Mouse (Mus musculus) kidney, adult 9 months (tissue): ENCODE results near the gene Lgals2.
"Not testable (repeated sequence)": the region's sequence is repeated elsewhere in the genome, so short reads cannot be mapped to it uniquely, and the experiment has no call there.

Experiments
- DNase-seq: peaks from one replicate; pipeline ENCODE4 v3.0.0; 2022

Lgals2 gene

DNA sequence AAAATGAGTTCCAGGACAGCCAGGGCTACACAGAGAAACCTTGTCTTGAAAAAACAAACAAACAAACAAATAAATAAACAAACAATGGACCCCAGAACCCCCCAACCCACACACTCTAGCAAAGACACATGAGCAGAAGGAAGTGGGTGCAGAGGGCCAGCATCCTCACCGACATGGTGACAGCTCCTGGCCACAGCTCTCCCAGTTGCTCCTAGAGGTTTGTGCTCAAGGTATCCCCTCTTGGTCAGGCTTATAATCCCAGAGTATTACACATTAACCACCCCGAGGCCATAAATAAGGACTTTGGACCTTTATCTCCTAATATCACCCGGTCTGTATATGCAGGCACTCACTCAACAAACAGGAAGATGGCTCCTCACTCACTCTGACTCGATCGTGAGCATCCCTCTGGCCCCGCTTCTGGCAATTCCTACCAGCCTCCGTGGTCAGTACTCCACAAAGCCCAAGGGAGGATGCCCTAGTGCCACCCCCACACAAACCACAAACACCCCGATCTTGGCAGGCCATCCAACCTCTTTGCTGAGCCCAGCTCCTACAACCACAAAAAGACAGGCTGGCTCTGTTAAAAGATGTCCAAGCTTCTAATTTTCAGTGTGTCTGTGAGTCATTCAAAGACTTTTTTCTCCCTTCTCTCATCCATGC, at the start of gene Lgals2:
TSS of gene Lgals2 (minus strand) at position 227 of the 663 bp plus-strand sequence.
- no peak for DNase-seq

DNA sequence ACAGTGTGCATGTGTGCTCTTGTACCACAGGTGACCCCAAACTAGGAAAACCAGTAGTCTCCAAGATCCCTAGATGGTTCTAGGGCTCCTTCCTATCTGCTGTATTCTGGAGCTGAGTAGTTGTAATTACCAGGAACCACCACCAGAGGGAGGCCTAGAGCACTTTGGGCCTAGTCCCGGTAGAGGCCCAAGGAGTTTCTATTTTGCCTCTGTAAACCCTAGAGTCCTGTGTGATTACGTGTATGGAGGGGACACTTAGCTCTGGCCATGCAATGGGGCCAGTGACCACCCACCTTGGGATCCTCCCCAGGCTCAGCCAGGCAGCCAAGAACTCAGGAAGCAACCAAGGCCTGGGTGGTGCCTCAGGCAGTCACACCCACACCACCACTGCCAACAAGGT, 47.9 kb upstream of the Lgals2 start:
- DNase-seq: peak; percentile 88

DNA sequence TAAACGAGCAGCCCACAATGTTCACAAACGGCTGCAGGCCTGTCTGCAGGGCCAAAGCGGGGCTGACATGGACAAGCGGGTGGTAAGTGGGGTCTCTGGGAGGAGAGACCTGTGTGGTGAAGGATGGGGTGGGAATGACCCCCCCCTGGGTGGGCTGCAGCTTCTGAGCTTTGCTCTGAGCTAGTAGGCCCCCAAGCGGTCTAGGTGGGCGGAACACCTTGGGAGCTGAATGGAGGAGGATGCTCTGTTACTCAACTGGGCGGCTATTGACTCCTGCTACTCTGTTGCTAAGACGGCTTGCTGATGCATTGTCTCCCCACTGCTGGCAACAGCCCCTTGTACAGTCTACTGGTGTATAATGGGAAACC, 46.1 kb upstream of the Lgals2 start:
- DNase-seq: no peak

DNA sequence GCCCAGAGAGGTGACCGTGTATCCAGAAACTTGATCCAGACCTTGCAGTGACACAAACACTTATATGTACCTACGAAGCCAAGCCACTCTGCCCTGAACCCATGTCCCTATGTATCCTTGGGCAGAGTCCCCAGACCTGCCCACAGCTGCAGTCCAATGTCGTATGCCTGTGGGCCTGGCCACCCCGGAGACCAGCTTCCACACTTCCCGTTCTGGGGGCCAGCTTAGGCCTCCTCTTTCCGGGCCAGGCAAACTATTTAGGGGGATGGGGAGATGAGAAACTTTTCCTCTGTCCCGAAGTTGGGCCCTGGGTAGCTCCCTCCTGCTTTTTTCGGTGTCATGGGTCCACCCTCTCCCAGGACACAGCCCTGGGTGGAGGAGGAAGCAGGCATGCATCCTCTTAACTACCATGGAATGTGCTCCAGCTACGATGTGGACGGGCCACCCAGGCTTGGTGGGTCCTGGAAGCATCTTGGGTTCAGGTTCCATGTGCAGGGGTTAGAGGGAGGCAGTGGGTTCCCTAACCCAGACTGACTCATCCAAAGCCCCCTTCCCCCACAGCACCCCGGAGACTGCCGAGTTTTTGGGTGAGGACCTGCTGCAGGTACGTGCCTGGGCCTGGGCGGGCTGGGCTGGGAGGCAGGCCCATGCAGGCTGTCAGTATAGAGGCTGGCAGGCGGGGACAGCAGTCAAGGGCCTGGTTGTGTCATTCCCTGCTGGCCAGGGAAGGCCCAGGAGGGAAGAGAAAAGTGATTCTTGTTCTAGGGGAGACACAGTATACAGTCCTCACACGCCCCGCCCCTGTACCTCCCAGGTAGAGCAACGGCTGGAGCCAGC, 45.5 kb upstream of the Lgals2 start:
- DNase-seq: no peak

DNA sequence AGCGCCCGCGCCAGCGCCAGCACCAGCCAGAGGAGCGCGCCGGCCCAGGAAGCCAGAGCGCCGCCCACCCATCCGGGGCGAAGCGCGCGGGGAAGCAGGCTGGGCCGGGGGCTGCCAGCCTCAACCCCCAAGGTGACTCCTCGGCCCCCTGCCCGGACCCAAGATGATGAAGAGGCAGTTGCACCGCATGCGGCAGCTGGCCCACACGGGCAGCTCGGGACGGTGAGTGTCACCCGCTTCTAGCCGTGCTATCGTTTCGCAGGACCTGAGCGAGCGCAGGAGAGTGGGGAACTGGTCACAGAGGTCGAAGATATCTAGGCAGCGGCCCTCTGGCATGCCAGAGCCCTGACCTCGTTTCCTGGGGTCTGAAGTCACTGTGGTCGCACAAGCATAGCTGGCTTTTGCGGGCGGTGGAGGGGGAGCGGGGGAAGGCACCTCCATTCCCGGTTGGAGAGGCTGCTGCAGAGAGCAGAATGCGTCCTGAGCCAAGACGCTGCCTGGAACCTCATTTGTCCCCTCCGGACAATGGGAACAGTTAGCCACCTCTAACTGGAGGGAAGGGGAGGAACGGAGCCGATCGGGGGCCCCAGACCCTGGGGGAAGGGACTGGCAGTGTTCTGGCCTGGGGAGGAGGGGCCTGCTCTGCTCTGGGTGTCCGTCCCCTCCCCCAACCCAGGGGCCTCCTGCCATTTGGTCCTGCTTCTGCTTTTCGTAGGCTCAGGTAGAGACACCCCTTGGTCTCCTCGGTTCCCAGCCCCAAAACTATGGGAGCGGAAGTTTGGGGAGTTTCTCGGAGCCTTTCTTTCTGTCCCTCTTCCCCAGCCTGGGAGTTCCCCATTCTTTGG, 44.6 kb upstream of the Lgals2 start, which contains the start of gene Sh3bp1:
TSS of gene Sh3bp1 (plus strand) at position 29 of the 845 bp plus-strand sequence.
- peak; percentile 51 for DNase-seq

DNA sequence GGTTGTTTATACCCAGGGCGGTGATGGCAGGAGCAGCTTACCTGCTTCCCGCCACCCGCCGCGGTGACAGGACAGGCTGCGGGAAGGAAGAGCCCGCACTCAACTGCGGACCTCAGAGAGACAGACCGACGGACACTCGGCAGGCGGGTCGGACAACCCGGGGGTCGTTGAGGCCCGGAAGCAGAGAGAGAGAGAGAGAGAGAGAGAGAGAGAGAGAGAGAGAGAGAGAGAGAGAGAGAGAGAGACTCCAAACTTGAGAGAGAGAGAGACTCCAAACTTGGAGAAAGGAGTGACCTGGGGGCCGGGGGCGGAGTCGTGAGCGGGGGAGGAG, 44.0 kb upstream of the Lgals2 start, which contains the start of gene Gm49510:
TSS of gene Gm49510 (plus strand) at position 259 of the 331 bp plus-strand sequence.
- no peak for DNase-seq

DNA sequence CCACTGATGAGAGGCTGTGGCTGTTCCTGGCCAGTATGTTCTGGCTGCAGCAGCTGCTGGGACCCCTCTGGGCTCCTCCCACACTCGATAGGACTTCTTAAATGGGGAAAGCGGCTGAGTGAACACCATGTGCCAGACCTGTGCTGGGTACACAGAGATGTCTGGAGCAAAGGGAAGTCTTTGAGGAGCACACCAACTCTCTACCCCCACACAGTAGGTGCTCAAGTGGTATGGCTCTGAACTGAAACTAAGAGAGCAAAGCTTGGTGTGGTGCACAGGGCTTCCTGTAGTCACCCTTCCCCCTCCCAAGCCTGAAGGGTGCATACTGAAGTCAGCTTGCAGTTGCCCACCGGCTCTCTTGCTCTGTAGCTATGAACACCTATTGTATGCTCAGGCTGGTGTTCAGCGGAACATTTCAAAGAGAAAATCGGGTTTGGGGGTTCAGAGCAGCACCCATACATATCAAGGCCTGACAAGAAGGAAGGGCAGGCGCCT, 43.2 kb upstream of the Lgals2 start:
- no peak for DNase-seq

DNA sequence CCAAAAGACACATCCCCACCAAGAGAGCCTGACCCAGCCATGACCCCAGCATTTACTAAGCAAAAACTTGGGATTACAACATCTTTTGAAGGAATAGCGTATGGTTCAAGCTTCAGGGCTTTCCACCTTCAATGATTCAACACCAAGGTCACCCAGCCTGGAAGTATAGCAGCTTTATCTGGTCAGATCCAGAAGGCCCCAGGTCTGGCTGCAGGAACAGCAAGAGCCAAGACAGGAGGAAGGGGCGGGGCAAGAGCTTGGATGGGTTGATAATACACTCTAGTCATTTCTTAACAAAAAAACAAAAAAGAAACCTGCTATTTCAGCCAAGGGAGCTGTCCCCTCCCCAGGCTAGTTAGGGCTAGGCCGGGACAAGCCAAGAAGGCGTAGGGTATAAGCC, 42.2 kb upstream of the Lgals2 start:
- DNase-seq: peak; percentile 45

DNA sequence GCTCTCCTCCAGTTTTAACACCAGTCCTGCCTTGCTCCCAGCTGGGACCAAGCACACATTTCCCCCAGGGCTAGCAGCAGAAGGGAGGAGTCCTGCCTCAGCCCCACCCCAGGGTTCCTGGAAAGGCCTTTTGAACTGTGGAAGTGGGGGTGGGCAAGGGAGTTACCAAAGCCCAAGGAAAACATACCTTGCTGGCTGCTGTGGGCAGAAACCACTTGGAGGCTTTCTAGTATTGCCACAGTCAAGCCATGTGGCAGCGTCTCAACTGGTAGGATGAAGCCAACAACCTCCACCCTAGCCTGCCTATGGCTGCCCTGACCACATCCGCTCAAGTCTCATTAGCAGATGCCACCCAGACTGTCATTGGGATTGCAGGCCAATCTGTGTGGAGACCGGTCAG, 40.8 kb upstream of the Lgals2 start:
- no peak for DNase-seq

DNA sequence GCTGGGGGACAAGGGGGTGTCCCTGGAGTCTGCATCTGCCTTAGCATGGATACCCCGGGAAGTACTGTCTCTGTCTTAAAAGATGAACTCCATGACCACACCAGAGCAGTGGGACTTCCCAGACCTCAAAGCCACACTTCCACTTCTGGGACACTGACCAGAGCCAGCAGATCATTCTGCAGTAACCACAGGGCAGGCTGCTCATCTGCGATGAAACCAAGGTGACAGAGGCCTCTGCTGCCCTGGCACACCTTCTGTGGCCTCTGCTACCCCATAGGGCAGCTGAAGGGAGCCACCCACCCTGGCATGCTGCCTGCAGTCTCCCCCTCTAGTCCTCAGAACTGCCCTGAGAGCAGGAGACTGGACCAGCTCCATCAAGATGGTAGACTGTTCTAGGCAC, 40.4 kb upstream of the Lgals2 start:
- no peak for DNase-seq

DNA sequence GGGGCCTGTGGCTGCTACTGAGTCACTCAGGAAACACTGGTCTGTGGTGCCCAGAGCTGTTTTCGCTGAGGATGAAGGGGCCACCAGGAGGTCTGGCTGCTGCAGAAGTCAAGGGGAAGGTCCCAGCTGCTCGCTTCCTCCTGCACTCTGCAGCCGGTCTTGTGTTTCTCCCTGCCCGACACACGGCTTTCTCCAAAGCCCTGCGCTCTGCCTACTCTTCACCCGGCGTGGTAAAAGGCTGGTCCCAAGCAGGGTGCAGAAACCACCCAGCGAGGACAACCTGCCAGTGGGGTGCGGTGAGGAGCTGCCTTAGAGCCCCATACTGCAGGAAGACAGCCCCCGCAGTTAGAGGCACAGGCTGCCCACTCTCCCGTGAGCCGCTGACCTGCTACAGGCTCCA, 39.4 kb upstream of the Lgals2 start:
- DNase-seq: no peak

DNA sequence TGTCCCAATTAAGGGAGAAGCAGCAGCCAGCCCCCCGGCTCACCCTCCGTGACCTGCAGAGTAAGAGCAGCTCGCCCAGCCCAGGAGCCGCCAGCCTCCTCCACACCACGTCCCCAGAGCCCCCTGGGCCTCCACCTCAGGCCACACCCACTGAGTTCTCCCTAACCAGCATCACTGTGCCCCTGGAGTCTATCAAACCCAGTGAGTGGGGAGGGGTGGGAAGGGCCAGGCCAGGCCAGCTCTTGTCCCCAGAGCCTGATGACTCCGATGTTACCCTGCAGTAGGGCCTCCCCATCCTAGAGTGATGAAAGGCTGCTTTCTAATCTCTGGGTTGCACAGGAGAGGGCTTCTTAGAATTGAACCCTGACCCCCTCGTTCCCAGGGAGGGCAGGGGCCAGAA, 37.1 kb upstream of the Lgals2 start:
- DNase-seq: no peak

DNA sequence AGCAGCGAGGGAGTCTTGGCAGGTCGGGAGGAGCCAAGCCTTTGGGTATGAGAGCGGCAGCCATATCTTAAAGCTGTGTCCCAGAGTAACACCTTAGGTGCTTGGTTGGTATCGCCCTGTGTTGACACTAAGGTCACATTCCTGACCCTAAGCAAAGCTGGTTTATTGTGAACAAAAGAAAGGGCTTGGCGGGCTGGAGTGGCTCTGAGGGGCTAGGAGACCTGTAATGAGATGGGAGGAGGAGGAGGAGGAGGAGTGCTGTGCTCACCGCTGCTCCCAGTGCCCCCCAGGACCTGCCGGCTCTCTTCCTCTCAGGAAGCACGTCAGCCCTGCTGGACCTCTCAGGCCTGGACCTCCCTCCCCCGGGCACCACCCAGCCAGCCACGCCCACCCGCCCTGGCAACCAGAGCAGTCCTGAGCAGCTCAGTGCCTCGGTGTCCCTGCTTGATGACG, 34.1 kb upstream of the Lgals2 start:
- no peak for DNase-seq

DNA sequence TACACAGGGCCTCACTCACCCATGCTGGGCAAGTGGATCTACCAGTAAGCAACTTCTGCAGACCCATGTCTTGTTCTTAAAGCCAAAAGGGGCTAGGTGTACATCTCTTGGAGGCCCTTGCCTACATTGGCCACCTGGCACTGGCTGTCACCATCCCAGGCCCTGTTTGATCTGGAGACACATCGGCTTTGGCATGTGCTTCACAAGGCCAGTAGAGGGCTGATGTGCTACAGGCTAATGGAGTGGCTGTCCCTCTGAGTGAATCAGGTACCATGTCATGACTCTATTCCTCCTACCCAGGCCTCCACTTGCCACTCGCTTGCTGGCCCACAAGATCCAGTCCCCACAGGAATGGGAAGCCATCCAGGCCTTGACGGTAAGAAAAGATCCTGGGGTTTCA, 26.5 kb upstream of the Lgals2 start:
- no peak for DNase-seq

DNA sequence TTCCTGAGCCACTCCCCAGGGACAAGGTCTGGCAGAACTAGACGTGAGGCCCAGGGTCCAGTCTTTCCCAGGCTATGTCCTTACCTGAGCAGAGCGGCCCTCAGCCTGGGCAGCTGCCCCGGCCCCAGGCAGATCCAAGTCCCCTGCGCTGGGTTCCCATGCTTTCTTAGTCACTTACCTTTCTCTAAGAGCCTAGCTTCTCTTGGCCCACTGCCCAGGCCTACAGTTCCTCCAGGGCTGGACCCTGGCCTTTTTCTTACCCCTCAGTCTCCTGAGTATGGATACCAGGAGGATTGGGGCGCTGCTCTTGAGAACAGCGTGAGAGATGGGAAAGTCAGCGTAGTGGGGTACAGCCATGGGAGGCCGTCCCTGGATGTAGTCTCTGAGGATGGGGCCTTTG, 25.1 kb upstream of the Lgals2 start:
- no peak for DNase-seq

DNA sequence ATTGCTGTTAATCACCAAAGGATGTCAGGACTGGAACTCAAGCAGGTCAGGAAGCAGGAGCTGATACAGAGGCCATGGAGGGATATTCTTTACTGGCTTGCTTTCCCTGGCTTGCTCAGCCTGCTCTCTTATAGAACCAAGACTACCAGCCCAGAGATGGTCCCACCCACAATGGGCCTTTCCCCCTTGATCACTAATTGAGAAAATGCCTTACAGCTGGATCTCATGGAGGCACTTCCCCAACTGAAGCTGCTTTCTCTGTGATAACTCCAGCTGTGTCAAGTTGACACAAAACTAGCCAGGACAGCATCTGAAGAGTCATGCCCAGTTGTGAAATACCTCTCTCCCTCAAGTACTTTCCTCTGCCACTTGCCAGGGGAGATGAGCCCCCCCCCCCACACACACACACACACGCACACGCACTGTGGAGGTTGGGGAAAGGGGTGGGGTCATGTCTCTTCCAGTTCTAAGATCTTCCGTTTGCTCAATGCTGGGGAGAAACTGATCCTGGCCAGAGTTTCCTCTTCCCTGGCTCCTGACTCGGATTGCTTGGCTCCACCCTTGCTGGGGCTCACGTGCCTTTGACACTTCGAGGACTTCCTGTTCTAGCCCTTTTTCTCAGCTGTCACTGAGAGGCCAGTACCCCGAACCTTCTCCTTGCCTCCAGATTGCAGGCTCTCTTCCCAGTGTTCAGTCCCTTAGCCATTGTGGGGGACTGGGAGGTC, 23.6 kb upstream of the Lgals2 start:
- not testable (repeated sequence) for DNase-seq

DNA sequence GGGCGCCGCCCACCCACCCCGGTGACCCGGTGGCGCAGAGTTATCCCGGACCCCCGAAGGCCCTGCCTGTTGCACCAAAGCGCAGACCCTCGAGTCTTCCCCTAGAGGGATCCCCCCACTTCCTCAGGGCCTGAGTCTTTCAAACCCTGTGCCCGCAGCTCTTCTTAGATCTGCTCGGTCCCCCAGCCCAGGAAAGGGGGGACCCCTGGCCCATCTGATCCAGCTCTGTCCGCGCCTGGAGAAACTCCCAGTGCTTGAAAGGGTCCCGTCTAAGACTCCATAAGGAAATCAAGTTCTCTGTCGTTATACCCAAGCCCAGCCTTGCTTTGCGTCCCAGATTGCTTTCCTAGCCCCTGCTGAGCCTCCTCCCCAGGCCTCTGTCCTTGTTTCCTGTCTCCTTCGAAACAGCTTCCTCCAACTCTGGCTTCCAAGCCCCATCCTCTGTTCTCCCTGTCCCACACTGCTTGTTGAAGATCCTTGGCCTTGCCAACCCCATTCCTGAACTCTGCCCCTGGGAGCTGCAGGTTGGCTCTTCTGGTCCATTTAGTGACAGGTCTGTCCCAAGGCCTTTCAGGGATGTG, 22.6 kb upstream of the Lgals2 start:
- peak; percentile 59 for DNase-seq

DNA sequence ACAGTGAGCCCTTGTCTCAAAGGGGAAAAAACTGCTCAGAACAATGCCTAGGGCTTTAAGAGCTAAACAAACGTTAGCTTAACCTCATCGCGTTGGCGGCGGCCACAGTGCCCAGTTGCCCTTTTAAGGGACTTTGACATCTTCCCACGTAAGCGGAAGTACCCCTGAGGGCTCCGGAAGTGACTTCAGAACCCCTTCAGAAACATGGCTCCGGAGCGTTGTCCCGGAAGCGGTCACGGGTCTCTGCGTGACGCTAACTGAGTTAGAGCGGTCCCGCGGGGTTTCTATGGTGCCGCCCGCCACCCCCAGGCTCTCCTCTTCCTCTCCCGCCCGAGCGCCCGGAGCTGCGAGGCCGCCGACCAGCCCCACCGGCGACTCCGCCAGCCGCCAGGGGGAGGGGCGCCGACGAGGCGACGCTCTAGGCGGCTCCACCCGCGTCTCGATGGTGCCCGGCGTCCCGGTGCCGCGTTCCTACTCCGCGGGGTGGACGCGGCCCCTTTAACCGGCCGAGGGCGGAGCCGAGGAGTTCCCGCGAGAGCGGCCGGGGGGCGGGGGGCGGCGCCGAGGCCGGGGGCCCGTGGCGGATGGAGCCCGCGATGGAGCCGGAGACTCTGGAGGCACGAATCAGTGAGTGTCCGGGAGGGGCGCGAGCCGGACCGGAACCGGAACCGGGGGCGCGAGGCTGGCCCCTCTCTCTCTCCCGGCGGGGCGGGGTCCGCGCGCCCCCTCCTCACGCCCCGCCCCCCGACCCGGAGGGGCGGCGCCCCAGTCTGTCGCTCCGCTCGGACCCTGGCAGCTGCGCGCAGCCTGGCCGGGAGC, 21.9 kb upstream of the Lgals2 start, which contains the start of gene Gga1:
TSS of gene Gga1 (plus strand) at position 200 of the 819 bp plus-strand sequence.
- DNase-seq: peak; percentile 98

DNA sequence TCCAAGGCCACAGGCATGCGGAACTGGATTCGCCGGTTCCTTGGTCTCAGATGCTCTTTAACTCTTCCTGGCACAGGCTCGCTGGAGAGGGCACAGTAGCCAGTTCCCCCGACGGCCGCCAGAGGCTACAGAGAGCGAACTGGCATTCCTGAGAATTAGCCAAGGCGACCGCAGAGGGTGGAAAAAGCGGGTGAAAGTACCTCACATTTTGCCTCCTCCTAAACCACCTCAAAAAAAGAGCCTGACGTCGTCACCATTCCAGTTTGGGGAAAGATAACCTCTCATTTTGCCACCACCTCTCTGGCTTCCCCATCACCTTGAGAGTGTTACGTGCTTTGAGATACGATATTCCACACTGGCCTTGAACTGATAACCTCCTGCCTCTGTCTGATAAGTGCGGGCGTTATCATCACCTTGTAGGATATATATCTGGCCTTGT, 20.9 kb upstream of the Lgals2 start:
- peak; percentile 95 for DNase-seq

DNA sequence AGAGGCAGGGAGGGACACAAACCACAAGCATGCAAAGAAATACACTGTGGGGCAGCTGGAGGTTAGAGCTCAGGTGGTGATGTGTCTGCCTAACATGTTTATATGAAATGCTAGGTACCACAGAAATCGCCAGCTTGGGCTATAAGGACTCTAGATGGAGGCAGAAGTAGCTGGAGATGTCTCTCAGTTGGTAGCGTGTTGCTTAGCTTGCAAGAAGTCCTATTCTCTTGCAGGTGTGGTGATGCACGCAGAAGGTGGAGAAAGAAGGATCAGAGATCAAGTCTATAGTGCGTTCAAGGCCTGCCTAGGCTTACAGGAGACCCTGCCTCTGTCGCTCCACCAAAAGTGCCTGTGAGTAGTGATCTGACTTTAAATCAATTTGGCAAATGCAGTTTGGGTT, 20.2 kb upstream of the Lgals2 start:
- peak; percentile 39 for DNase-seq

DNA sequence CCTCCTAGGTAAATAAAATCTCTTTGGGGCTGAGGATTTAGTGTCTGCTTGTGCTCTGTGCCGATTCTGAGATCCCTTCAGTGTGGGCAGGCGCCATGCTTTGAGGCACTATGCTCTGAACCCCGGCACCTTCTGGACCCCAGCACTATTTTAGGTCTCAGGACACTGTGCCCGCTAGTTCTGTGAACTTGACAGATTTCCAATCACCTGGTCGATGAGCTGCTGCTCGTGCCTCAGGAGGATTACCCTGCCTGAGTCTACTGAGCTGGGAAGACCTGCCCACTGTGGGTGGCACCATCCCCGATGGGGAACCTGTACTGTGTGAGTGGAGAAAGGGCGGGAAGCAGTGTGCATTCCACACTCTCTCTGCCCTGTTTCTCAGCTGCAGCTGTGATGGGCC, 19.7 kb upstream of the Lgals2 start:
- no peak for DNase-seq
